Mouse (Mus musculus) heart, embryonic 15.5 days (tissue): ENCODE data around the gene Naaladl2. TPM values are rescaled to one million over a fixed set of nuclear protein-coding genes. Genes with fewer than 3 reads are reported as not detected.

Experiments
- ATAC-seq: fragments of 200-750 bp; cut with Nextera tagmentation; replicated peaks from 2 replicates; pipeline ENCODE4 v1.8.0; 2017; ENCODE audit warnings: low read depth, moderate TSS enrichment; ENCODE audit not compliant: insufficient number of reproducible peaks, insufficient read depth, low FRiP score
- H3K27ac ChIP-seq: fragments of 300-500 bp; sonication (generic); 2 replicates; pipeline ENCODE4 v1.5.1; 2015; ENCODE audit warnings: mild to moderate bottlenecking, inconsistent platforms
- H3K27me3 ChIP-seq: fragments of 300-500 bp; sonication (generic); 2 replicates; pipeline ENCODE4 v1.6.1; 2015; ENCODE audit warnings: inconsistent platforms
- H3K36me3 ChIP-seq: fragments of 300-500 bp; sonication (generic); 2 replicates; pipeline ENCODE4 v1.6.1; 2015; ENCODE audit warnings: mild to moderate bottlenecking, inconsistent platforms
- H3K4me1 ChIP-seq: fragments of 300-500 bp; sonication (generic); replicated peaks from 2 replicates; pipeline ENCODE4 v1.6.1; 2015; ENCODE audit warnings: inconsistent platforms
- H3K4me2 ChIP-seq: fragments of 300-500 bp; sonication (generic); 2 replicates; pipeline ENCODE4 v1.6.1; 2015; ENCODE audit warnings: inconsistent platforms, mild to moderate bottlenecking, moderate library complexity
- H3K4me3 ChIP-seq: fragments of 300-500 bp; sonication (generic); 2 replicates; pipeline ENCODE4 v1.5.1; 2015; ENCODE audit warnings: mild to moderate bottlenecking, inconsistent platforms
- H3K9ac ChIP-seq: fragments of 300-500 bp; sonication (generic); 2 replicates; pipeline ENCODE4 v1.6.1; 2015; ENCODE audit warnings: mild to moderate bottlenecking, inconsistent platforms
- H3K9me3 ChIP-seq: fragments of 300-500 bp; sonication (generic); replicated peaks from 2 replicates; pipeline ENCODE4 v1.6.1; 2016; ENCODE audit warnings: inconsistent platforms
- WGBS: fragments of 180-500 bp; shearing (Covaris S2); methylation state at CpG from one replicate; pipeline ENCODE4 v1.1.7; 2015; ENCODE audit warnings: mixed read lengths; 5-methylcytosine and 5-hydroxymethylcytosine counted together
- polyA plus RNA-seq: library from polyadenylated mRNA; unstranded; fragments of >200 nt; fragmentation: Nextera tagmentation; extraction: Ambion mirVana; gene quantifications from 2 replicates; pipeline ENCODE4 v1.2.1, GENCODE M21; 2015

Gene Naaladl2
- polyA plus RNA-seq, 1 experiment from 2014 or later, result 1.6 TPM

GRCm38 (mm10) chr3:23907682-23908081 lies 1236.4 kb downstream of the Naaladl2 start:
- Histone ChIP-seq H3K4me2 (no peak overlapping the region), H3K4me3 (no peak overlapping the region), H3K36me3 (no peaks in the 10 kb centered on the region), H3K27ac (no peak overlapping the region), H3K9ac (no peak overlapping the region), H3K4me1 (no peaks in the 10 kb centered on the region), H3K9me3 (no peaks in the 10 kb centered on the region), H3K27me3 (no peaks in the 10 kb centered on the region)
- WGBS, result 68% methylated on average over 1 of the region's 1 CpGs
- no peak for ATAC-seq

DNA sequence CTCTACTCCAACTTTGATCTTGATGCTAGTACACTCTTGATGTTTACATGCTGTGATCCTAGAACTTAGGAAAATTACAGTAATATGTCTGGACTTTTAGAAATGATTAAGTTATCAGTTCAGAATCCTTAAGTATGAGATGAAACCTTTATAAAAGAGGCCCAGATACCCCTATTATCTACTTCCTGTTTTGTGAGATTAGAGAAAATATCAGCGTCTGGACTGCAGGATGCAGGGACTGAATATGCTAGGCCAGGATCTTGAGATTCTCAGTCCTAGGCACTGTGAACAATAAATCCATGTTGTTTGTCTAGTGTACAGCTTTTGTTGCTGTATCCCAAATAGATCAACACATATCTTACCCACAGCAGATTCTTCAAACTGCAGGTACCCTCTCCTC lies 1278.4 kb downstream of the Naaladl2 start:
- Histone ChIP-seq H3K4me2 (no peak overlapping the region), H3K27ac (no peak overlapping the region), H3K4me1 (no peaks in the 10 kb centered on the region), H3K36me3 (no peaks in the 10 kb centered on the region), H3K9ac (no peak overlapping the region), H3K4me3 (no peak overlapping the region), H3K9me3 (no peaks in the 10 kb centered on the region), H3K27me3 (no peaks in the 10 kb centered on the region)
- no peak for ATAC-seq
- WGBS, result 57% methylated on average over 1 of the region's 1 CpGs

DNA sequence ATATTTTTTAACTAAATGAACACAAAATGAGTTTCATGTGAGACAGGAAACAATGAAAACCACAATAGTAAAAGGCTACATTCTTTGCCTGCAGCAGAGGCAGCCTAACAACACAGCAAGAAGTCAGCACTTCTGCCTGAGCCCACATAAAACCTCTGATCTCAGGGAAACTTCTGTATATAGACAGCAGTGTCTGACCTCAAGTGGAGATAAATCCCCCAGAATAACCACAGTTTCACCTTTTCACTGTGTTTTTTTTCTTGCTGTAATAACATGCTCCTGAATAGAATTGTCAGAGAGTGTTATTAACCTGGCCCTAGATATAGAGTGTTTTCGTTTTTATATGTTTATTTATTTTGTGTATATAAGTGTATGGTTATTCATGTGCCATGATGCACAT lies 1286.8 kb downstream of the Naaladl2 start:
- H3K9ac ChIP-seq, result no peak overlapping the region
- no peaks in the 10 kb centered on the region for H3K36me3 ChIP-seq
- no peak overlapping the region for H3K4me2 ChIP-seq
- H3K9me3 ChIP-seq, result no peaks in the 10 kb centered on the region
- no peak overlapping the region for H3K4me3 ChIP-seq
- WGBS, result 45% methylated on average over 1 of the region's 1 CpGs
- no peaks in the 10 kb centered on the region for H3K4me1 ChIP-seq
- no peak for ATAC-seq
- no peak overlapping the region for H3K27ac ChIP-seq
- no peaks in the 10 kb centered on the region for H3K27me3 ChIP-seq

GRCm38 (mm10) chr3:23817585-23817984 lies 1326.5 kb downstream of the Naaladl2 start:
- H3K9me3 ChIP-seq, result no peaks in the 10 kb centered on the region
- H3K4me2 ChIP-seq, result no peak overlapping the region
- H3K27ac ChIP-seq, result no peak overlapping the region
- no peak for ATAC-seq
- H3K27me3 ChIP-seq, result no peaks in the 10 kb centered on the region
- no peak overlapping the region for H3K4me3 ChIP-seq
- H3K36me3 ChIP-seq, result no peaks in the 10 kb centered on the region
- no peak overlapping the region for H3K9ac ChIP-seq
- no peaks in the 10 kb centered on the region for H3K4me1 ChIP-seq

DNA sequence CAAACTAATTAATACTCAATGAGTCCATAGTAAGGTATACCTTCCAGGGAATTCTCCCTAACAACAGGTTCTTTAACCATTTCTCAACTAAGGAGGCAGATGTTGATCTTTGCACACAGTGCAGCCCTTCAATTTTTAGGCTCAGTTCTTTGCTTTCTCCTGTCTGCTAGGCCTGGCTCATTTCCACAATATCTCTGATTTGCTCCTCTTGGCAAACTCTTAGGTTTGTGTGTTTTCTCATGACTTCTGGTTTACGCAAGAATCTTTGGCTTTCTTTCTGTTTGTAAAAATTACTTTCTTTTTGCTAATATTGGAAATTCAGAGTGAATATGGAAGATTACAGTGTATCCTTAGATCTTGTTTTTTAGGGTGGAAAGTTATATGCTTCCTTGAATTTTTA lies 1385.3 kb downstream of the Naaladl2 start:
- H3K4me3 ChIP-seq, result no peak overlapping the region
- H3K27me3 ChIP-seq, result no peaks in the 10 kb centered on the region
- ATAC-seq, result no peak
- H3K27ac ChIP-seq, result no peak overlapping the region
- no peak overlapping the region for H3K9ac ChIP-seq
- WGBS, result 85% methylated on average over 1 of the region's 1 CpGs
- H3K36me3 ChIP-seq, result no peaks in the 10 kb centered on the region
- H3K4me2 ChIP-seq, result no peak overlapping the region
- no peaks in the 10 kb centered on the region for H3K9me3 ChIP-seq
- H3K4me1 ChIP-seq, result no peaks in the 10 kb centered on the region
